ENCODE assay signal across 8 mouse cellular contexts in genomic region chr9:25482999-25483347, GRCm38 (mm10). TPM values are rescaled to one million over a fixed set of nuclear protein-coding genes. Genes with fewer than 3 reads are reported as not detected.
A peak's percentile ranks its signal among the peaks of the same experiment; 100 is the strongest.
DNase-seq lines count a peak whose midpoint lies in the region; ATAC-seq and TF ChIP-seq lines count a peak whose summit lies in the region.

No protein-coding gene starts in this region.

- peak overlapping the region; percentile 82 for H3K4me3 ChIP-seq in heart, embryonic 13.5 days
- peak overlapping the region; percentile 75 for H3K4me3 ChIP-seq in bone marrow macrophage, adult 2 months (ENCODE audit: insufficient read depth, low read length)
- peak overlapping the region; percentile 78; the same call in 1 of the 2 replicates for H3K4me3 ChIP-seq in hindbrain, embryonic 14.5 days (replicated peaks; ENCODE audit: low read length)
- no peak overlapping the region; the same call in 1 of the 2 replicates for H3K4me3 ChIP-seq in midbrain, embryonic 16.5 days (ENCODE audit: low read depth, low read length)

- H3K27ac ChIP-seq in heart, embryonic 13.5 days (replicated peaks): no peak overlapping the region
- no peak overlapping the region for H3K27ac ChIP-seq in bone marrow macrophage, adult 2 months (ENCODE audit: insufficient read depth, low read depth, low read length)
- H3K27ac ChIP-seq in hindbrain, embryonic 14.5 days: no peak overlapping the region
- H3K27ac ChIP-seq in midbrain, embryonic 16.5 days (ENCODE audit: low read length): no peak overlapping the region

- peak; percentile 36 for TF ChIP-seq CTCF in bone marrow macrophage, adult 2 months (IDR thresholded peaks at IDR 0.05; ENCODE audit: low read depth, low read length)

- no peak for ATAC-seq in heart, embryonic 13.5 days (ENCODE audit: extremely low read depth, insufficient number of reproducible peaks, low FRiP score, low TSS enrichment)
- ATAC-seq in hindbrain, embryonic 14.5 days (ENCODE audit: low FRiP score): no peak
- no peak for ATAC-seq in midbrain, embryonic 16.5 days
- no peak for ATAC-seq in monocyte, adult 5-6 weeks (replicated peaks; ENCODE audit: insufficient number of reproducible peaks, low FRiP score, low TSS enrichment, poor library complexity, severe bottlenecking)

- peaks cover 60% of the 10 kb centered on the region for H3K4me1 ChIP-seq in heart, embryonic 13.5 days
- peaks cover 26% of the 10 kb centered on the region for H3K4me1 ChIP-seq in bone marrow macrophage, adult 2 months (ENCODE audit: control insufficient read depth, insufficient read depth, low read length)
- H3K4me1 ChIP-seq in hindbrain, embryonic 14.5 days (replicated peaks; ENCODE audit: control insufficient read depth, insufficient read depth, low read length): peaks cover 4% of the 10 kb centered on the region; the same call in 1 of the 2 replicates
- H3K4me1 ChIP-seq in midbrain, embryonic 16.5 days (ENCODE audit: control insufficient read depth, insufficient read depth, low read length): peaks cover 12% of the 10 kb centered on the region; the same call in 1 of the 2 replicates

- no peak for TF ChIP-seq POLR2A in bone marrow macrophage, adult 2 months (IDR thresholded peaks at IDR 0.05; ENCODE audit: borderline replicate concordance, low read depth, low read length)

- no peaks in the 10 kb centered on the region for H3K9me3 ChIP-seq in heart, embryonic 13.5 days
- H3K9me3 ChIP-seq in hindbrain, embryonic 14.5 days (ENCODE audit: control insufficient read depth, low read length): no peaks in the 10 kb centered on the region
- H3K9me3 ChIP-seq in midbrain, embryonic 16.5 days (replicated peaks; ENCODE audit: control insufficient read depth, low read length, poor library complexity, severe bottlenecking): no peaks in the 10 kb centered on the region

- H3K4me2 ChIP-seq in heart, embryonic 13.5 days: peak overlapping the region; percentile 85
- peak overlapping the region; percentile 89 for H3K4me2 ChIP-seq in hindbrain, embryonic 14.5 days (replicated peaks)
- peak overlapping the region; percentile 87 for H3K4me2 ChIP-seq in midbrain, embryonic 16.5 days (ENCODE audit: low read length)

- 0 out of 2 replicates have a peak, but pooled peaks cover 3% of the 10 kb centered on the region for H3K36me3 ChIP-seq in heart, embryonic 13.5 days
- no peaks in the 10 kb centered on the region for H3K36me3 ChIP-seq in hindbrain, embryonic 14.5 days (replicated peaks; ENCODE audit: control insufficient read depth, insufficient read depth)
- no peaks in the 10 kb centered on the region for H3K36me3 ChIP-seq in midbrain, embryonic 16.5 days (ENCODE audit: control insufficient read depth, insufficient read depth, low read length)

- no peak for DNase-seq in heart, adult 8-10 months (ENCODE audit: low spot score)
- no peak for DNase-seq in hindbrain, embryonic 14.5 days (ENCODE audit: low spot score)
- DNase-seq in adrenal gland, postnatal 14 days: no peak
- DNase-seq in yolk sac, embryonic 10.5 days (ENCODE audit: low spot score): no peak

- 66% methylated on average over 9 of the region's 9 CpGs for WGBS in heart, embryonic 13.5 days
- WGBS in hindbrain, embryonic 14.5 days: 92% methylated on average over 9 of the region's 9 CpGs
- 89% methylated on average over 9 of the region's 9 CpGs for whole genome bisulfite sequencing in midbrain, embryonic 16.5 days

- H3K27me3 ChIP-seq in heart, embryonic 13.5 days (replicated peaks): no peaks in the 10 kb centered on the region
- H3K27me3 ChIP-seq in hindbrain, embryonic 14.5 days (ENCODE audit: control insufficient read depth, insufficient read depth, low read length): no peaks in the 10 kb centered on the region
- no peaks in the 10 kb centered on the region for H3K27me3 ChIP-seq in midbrain, embryonic 16.5 days (ENCODE audit: control insufficient read depth, insufficient read depth, low read depth, low read length)

- H3K9ac ChIP-seq in heart, embryonic 13.5 days: peak overlapping the region; percentile 87
- no peak overlapping the region for H3K9ac ChIP-seq in hindbrain, embryonic 14.5 days
- no peak overlapping the region for H3K9ac ChIP-seq in midbrain, embryonic 16.5 days (ENCODE audit: low read depth, low read length)

RNA-seq across cellular contexts. Expression of gene Eepd1, which starts 1.6 kb away (rescaled TPM):
- polyA plus RNA-seq in heart, embryonic 13.5 days (2015; fragmentation: Nextera tagmentation; extraction: Ambion mirVana): 21.4 and 23.2 TPM in 2 replicates
- total RNA-seq in heart, adult 8-10 months (2022): 10 to 100 TPM; 16.6 to 24.4 (median 20.6) TPM
- polyA plus RNA-seq in bone marrow macrophage, adult 2 months (2012; ENCODE audit: insufficient read depth, insufficient read length, missing spikeins): 26.6 and 27.2 TPM in 2 replicates
- polyA plus RNA-seq in hindbrain, embryonic 14.5 days (2014; fragmentation: Nextera tagmentation; extraction: Ambion mirVana): 8.8 and 11.1 TPM in 2 replicates
- polyA plus RNA-seq in midbrain, embryonic 16.5 days (2015; fragmentation: Nextera tagmentation; extraction: Ambion mirVana): 11.3 and 12.7 TPM in 2 replicates
- 17.8 and 19.8 TPM in 2 replicates for total RNA-seq in adrenal gland, postnatal 14 days (2021)
- 3.4 to 9.5 TPM (median 9.4 TPM) in 3 replicates for total RNA-seq in monocyte, adult 5-6 weeks (2017)
